Mouse (Mus musculus): ENCODE measurements around the gene Cpox.

DNA sequence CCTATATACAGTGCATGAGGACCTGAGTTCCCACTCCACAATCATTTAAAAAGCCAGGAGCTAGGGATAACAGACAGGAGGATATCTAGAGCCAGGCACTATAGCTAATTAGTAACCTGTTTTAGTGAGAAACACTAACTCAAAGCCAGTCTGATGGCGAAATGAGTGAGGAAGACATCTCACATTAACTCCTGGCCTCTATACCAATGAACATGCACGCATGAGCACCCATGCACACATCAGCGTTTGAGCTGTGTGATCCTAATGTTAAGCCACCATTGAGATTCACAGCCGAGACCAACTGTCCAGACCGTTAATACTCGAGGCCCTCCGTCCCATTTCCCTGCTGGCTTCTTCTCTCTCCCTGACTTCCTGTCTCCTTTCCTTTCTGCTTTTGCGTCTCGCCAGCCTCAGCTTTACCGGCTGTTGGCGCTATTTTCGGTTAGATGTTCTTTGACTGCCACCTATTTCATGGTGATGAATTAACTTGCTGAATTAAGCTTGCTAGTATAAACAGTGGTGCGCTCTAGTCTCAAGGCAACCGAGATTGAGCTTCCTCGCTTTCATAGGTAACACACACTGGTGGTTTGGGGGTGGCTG, 3.8 kb downstream of the Cpox start:
- no peak for TF ChIP-seq CTCF (IDR thresholded peaks at IDR 0.05; ENCODE audit: low read depth, low read length)
- no peak for TF ChIP-seq TAL1 (conservative IDR thresholded peaks at IDR 0.05; ENCODE audit: low read depth, low read length)
